Mouse (Mus musculus) forebrain, embryonic 16.5 days (tissue): ENCODE data around the gene Nmb. TPM values are rescaled to one million over a fixed set of nuclear protein-coding genes. Genes with fewer than 3 reads are reported as not detected.

ENCODE experiments used
- polyA plus RNA-seq: library from polyadenylated mRNA; unstranded; fragments of >200 nt; fragmentation: Nextera tagmentation; extraction: Ambion mirVana; gene quantifications from 2 replicates; pipeline ENCODE4 v1.2.1, GENCODE M21; 2015

Nmb gene
- polyA plus RNA-seq, 1 experiment from 2014 or later: 5.7 TPM

Other genes starting within 250 kb of the Nmb start
- gene Crtc3, start 216.2 kb downstream of the Nmb start, polyA plus RNA-seq: 18.2 and 20.1 TPM in 2 replicates
- 24.5 and 25.9 TPM in 2 replicates for gene Iqgap1, start 79.1 kb downstream of the Nmb start, polyA plus RNA-seq
- gene Zscan2, start 44.2 kb downstream of the Nmb start, polyA plus RNA-seq: 5.7 and 5.9 TPM in 2 replicates
- 44.4 and 46.3 TPM in 2 replicates for gene Wdr73, start 3.8 kb downstream of the Nmb start, polyA plus RNA-seq
- 146 and 153 TPM in 2 replicates for gene Sec11a, start 42.7 kb upstream of the Nmb start, polyA plus RNA-seq
- gene Zfp592, start 88.6 kb upstream of the Nmb start, polyA plus RNA-seq: 8.4 and 12.1 TPM in 2 replicates
- gene Alpk3, start 152.5 kb upstream of the Nmb start, polyA plus RNA-seq: 0.05 and 0.06 TPM in 2 replicates
- gene Slc28a1, start 209.7 kb upstream of the Nmb start, polyA plus RNA-seq: not detected in 2 replicates